Mouse (Mus musculus) heart, postnatal 10 days (tissue): ENCODE measurements at regions not wholly inside any gene's neighbourhood (a gene's known extent, or its start where the extent isn't known, plus 50 kb on each side); places are given as distances from the start of the nearest gene placed in this dataset.

Experiments used
- DNase-seq, 2 experiments: peaks; one replicate each; pipeline ENCODE4 v3.0.0; 2021
- intact Hi-C: fragments of 180-260 bp; cut with DNase I; formaldehyde crosslinking; loops from one replicate; pipeline ENCODE4 v1.15.1; 2025

DNA sequence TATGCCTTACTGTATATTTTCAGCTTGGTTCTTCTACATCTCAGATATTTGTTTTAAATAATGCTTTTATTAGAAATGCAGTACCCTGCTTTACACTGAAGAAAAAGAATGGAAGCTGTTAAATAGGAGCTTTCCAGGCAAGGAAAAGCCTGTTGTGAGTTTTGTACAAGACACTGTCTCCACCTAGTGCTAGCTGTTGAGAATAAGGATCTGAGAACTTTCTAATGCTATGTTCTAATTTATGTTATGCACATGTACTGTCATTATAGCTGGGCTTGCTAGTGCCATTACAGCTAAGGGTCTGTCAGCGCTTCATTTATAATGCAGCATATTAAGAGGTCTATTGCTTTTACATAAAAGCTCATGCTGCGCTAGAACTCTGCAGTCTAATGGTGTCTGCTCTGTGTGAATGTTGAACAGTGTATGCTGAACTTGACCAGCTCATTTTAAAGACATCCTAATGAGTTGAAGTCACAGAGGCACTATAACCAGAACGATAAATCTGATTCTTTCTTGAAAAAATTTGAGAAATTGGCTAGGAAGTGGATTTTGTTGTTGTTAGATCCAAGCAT lies 315.4 kb upstream of the Dnajc24 start:
- DNase-seq: no peak

DNA sequence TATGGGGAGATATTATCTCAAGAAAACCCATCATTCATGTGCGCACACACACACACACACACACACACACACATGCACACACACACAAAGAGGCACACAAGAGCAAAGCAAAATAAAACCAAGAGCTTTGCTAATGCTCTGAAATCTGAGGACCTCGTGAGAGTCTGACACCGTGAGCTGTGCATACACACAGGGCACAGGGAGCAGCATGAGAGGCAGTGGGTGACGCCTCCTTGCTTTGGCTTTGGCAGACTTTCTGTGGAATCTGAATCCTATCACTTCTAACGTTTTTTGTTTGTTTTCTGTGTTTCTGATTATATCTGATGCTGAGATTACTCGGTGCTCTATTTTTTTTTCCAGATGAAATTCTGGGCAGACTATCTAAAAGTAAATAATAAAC lies 343.4 kb upstream of the Dnajc24 start:
- intact Hi-C loops: no loop called here
- no peak for DNase-seq

More for the DNA sequence above, 315.4 kb upstream of the Dnajc24 start:
- intact Hi-C loops: no loop called here

DNA sequence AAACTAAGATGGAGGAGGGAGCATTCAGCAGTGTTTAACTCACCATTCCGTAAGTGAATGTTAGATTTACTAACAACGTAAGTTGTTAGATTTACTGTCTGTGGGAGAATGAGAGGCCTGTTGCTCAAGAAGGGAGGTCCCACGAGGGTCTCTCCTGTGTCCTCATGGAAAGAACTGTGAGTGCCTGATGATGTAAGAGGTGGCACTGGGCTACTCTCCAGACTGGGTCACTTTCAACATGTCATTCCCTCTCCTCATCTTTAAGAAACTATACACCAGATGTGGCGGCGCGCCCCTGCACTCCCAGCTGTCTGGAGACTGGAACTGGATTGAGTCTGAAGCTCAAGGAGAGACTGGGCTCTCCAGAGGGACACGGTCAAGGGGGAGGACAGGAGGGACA lies 343.9 kb upstream of the Dnajc24 start:
- intact Hi-C loops: no loop called here
- no peak for DNase-seq

DNA sequence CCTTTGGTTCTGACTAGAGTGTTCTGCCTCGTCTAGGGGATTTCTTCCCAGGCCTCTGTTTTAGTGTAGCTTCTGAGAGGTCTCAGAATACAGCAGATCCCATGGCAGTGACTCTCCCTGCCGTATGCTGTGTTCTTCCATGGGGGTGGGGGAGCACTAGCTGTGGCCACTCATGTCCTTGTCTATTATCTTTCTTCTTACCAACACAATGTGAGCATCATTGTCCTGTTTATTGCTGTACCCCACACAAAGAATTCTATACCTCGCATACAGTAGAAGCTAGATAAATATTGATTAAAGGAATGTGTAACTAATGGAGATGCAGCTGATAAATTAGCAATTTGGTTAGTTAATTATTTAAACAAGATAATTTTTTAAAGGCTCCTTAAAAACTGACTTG lies 337.5 kb upstream of the Mpped2 start:
- DNase-seq: no peak
- intact Hi-C loops: loop anchor here (10.0 kb wide), 1 partner anchor 1519 kb away; no protein-coding TSS in a partner anchor

DNA sequence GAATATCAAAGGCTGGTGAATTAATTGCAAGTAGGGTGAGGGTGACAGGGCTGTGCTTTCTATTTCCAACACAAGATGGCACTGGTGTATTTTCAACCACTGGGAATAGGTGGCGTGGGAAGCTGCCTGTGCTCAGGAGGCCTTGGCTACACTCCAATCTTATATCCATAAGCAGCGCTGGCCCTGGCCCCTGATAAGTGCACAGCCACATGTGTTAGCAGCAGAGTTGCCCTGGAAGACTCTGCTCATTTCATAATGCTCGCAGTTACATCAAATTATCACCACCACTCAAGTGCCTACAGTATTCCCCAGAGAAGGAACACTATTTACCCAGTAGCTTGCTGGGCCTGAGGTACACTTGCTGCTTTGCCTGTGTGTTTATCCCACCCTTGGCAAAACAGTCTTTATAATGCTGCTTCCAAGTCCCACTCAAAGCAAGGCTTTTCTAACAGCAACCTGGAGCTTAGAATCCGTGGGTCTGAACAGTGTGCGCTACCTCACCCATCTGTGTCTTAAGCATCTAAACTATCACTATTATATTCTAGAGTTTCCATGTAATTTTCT lies 337.0 kb upstream of the Mpped2 start:
- peak; percentile 58 to 59 for DNase-seq
- intact Hi-C loops: loop anchor here (2.0 to 10.0 kb wide), 2 partner anchors 603 to 1519 kb away; no protein-coding TSS in a partner anchor

DNA sequence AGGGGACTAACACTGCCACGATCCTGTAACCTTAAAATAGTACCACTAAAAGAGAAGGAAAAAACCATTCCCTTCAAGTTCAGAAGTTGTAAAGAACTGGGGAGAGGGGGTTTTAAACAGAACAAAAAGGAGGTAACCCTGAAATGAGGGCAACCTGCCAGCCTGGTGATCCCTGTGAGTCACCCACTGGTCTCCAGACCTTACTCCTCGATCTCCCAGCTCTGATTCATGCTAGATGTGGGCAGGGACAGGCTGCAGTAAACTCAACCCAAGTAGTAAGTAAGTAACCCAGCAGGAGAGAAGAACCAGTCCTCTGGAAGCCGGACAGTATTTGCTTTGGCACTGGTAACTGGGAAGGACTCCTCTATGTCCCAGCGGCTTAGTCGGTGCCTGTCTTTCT lies 324.4 kb upstream of the Mpped2 start:
- intact Hi-C loops: no loop called here

DNA sequence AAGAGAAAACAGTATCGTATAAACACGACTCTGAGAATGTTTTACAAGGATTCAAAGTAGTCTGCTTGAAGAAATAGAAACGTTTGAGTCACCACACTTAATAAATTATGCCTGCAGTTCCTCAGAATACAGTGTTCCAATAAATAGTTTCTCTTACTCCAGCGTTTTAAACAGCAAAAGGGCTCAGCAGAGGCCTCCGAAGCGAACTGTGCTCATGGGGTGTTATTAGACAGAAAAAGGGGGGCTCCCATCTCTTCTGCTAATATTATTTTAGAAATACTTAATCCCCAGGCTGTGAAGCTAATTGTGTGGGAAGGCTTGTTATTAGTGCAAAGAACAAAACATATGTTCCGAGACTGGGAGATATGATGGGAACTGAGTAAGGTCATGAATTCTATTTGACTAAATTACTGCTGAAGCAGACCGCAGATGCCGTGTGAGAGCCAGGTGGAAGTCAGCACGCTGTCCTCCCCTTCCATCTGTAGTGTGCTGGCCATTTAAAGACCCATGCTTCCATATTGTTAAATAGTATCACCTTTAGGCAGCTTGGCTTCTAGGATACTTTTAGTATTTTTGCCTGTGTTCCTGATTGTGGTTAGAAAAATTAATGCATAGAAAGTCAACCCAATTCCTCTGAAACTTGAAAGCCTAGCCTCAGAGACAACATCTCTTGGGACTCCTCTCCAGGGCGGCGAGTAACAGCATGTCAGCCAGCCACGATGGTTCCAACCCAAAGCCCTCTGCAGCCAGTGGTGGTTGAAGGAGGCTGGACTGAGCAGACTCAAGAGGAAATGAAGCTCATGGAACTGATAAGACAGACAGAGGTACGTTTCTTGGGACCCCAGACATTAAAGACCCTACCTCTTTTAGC lies 309.4 kb upstream of the Mpped2 start:
- DNase-seq: no peak
- intact Hi-C loops: no loop called here

More for the DNA sequence above, 324.4 kb upstream of the Mpped2 start:
- no peak for DNase-seq

DNA sequence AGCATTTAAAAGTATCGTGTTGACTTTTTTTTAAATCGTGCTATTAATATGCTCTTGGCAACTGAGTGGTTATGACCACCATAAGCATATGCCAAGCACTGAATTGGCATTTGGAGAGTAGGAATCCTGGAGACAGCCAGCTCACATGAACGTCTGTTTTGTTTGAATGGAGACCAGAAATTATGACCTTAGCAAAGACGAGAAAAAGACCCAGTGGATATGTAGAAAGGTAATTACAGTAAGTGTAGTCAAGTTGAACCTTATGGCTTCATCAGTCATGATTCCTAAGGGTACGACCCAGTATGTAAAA lies 308.8 kb upstream of the Mpped2 start:
- intact Hi-C loops: no loop called here
- DNase-seq: no peak

DNA sequence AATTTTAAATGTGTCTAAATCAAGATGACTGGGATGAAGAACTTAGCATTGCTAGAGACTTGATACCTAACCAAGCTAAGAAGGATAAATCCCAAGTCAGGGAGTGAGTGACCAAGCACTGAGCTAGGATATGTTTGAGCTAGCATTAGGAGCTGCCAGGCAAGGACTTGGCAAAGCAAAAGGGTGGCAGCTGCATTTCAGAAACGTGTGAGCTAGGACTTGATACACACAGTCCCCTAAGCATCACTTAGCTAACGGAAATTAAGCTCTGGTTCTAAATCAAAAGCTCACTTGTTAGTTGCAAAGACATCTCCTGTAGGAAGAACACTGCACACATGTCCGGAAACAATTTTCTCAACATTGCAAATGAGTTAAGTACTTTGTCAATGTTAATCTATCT lies 308.2 kb upstream of the Mpped2 start:
- intact Hi-C loops: no loop called here
- no peak for DNase-seq

DNA sequence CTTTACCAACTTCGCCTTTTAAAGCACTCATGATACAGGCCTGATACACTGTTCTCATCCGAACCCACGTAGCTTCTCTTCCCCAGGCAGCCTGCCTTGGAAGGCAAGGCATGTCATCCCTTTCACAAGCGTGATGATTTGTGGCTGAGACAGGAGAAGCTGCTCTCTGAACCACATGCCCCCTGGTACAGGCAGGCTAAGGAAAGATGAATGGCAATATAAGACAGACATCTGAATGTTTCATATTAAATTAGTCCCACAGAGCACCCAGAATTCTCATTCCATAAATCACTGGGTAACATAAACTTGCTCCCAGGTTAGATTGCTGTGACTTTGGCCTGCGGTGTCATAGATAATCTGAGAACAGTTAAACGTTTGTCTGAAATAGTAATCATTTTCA lies 280.9 kb upstream of the Mpped2 start:
- intact Hi-C loops: no loop called here
- DNase-seq: no peak

DNA sequence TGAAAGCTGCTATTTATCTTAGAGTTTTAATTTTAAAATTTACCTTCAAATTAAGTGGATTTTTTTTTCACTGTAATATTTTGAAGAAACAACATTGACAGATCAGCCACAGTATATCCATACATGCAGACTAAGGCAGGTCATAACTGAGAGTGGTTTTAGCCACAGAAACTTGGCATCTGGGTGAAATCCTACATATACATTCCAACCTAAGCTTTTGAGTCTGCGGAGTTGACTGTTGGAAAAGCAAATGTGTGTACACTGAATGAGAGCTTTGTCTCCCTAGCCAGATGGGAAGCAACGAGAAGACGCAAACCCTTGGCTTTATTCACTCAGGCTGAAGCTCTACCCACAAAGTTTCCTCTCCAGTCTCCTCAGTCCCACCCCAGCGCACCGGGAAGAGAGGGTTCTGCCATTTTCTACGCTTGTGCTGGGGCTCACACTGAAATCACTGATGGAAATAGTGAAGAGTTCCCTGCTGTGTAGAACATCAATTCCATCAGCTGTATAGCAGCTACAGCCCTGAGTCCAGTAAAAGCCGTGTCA lies 277.5 kb upstream of the Mpped2 start:
- intact Hi-C loops: no loop called here
- no peak for DNase-seq

DNA sequence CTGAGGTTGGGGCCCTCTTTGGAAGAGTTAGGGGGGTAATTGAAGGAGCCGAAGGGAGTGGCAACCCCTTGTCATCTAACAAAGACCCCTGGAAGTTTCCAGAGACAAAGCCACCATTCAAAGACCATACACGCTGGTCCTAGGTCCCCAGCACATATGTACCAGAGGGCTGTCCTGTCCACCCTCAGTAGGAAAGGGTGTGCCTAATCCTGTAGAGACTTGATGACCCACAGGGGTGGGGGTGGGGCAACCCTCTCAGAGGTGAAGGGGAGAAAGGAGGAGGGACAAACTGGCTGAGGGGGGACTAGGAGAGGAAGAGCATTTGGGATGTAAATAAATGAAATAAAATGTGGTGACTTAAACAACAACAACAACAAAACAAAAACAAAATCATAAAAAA lies 274.9 kb upstream of the Mpped2 start:
- intact Hi-C loops: no loop called here
- no peak for DNase-seq

DNA sequence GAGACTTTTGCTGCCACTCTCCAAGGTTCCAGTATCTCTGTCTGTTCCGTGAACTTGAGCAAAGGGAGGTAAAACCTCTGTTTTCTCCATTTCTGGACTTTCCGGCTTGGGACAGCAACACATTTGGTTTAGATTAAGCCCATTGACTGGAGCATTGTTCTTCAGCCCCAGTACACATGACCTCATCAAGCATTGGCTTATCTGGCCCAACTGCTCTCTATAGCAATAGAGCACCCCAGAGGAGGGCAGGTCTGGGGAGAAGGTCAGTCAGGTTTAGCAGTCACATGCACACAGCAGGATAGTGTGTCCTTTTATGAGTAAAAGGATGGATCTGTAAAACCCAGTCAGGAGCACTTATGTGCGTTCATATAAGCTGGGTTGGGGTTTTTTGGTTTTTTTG lies 268.1 kb upstream of the Mpped2 start:
- intact Hi-C loops: loop anchor here (10.0 kb wide), 1 partner anchor 1450 kb away; no protein-coding TSS in a partner anchor
- DNase-seq: no peak

DNA sequence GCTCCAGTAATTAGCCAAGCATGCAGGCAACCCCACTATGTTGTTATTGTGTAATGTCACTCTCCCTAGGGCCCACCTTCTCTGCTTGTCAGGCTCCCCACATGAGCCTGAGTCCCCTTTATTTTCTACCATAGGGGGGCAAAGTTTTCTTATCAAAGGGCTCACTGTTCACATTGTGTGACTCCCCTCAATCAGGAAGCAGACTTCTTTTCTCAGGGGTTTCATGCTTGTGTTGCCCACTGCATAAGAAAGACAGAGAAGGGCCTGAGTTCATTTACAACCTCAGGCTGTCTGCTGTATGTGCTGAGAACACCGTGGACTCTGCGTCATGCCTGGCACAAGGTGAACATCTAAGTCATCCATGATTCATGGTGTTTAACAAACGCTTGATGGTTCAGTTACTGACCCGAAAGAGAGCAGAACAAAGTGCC lies 267.6 kb upstream of the Mpped2 start:
- intact Hi-C loops: loop anchor here (10.0 kb wide), 1 partner anchor 1449 kb away; no protein-coding TSS in a partner anchor
- DNase-seq: no peak

DNA sequence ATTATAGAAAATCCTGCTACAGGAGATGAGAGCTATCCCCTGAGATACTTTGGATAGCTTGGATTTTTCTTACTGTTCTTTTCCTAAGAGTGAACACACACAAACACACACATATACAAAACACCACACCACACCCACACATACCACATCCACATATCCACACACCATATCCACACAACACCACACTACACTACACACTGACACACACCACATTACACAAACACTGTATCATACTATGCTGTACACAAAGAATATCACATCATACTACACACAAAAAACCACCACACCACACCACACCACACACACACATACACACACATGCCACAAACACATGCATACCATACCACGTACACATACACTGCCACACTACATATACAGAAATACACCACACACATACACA lies 267.1 kb upstream of the Mpped2 start:
- DNase-seq: no peak
- intact Hi-C loops: loop anchor here (10.0 kb wide), 1 partner anchor 1449 kb away; no protein-coding TSS in a partner anchor

DNA sequence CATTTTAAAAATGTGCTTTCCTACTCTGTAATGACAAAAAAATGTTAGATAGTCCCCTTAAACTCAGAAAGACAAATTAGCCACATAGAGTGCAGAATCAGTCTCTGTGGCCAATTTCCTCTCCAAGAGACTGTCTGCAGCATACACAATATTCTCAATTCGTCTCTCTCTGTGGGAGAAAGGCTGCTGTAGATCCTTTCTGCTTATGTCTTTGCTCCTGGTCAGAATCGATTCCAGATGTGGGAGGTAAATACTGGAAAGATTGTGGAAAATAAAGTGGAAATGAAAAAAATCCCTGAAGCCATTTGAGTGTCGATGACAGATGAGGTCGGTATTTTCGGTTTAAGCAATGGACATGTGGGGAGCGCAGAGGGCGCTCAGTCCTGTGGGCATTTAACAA lies 265.8 kb upstream of the Mpped2 start:
- intact Hi-C loops: loop anchor here (10.0 kb wide), 1 partner anchor 1448 kb away; no protein-coding TSS in a partner anchor
- DNase-seq: no peak

DNA sequence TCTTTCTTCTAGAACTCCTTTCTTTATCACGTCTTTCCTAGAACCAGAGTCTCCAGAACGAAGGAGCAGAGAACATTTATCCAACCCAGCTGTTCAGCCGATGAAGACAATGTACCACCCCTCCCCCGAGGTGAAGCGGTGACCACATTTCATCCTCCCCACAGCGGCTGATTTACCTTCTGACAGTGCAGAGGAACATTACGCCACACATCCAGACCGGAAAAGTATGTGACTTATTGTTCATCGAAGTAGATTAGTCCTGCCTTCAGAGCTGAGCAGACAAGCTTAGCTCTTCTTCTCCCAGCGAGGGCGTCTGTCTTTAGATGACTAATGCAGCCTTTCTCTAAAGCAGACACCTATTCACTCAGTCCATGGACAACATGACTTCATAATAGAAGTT lies 264.2 kb upstream of the Mpped2 start:
- intact Hi-C loops: loop anchor here (10.0 kb wide), 1 partner anchor 1446 kb away; no protein-coding TSS in a partner anchor
- no peak for DNase-seq

DNA sequence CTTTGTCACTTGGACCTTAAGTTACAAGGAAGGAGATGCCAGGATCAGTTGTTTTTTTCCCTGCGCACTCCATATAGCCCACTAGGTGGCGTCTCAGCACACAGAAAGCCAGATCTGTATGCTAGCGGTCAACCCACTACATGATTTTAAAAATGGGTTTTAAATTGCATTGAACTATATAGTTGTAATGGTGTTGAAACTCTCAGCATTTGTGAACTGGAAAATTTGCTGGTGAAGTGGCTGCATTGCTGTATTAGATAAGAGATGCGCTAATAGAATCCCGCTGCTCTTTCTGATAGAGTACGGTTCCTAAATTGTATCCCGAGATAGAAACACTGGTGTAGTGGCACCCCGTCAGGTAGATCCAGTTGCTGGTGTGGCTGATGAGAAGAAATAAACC lies 261.9 kb upstream of the Mpped2 start:
- intact Hi-C loops: loop anchor here (1.0 to 5.0 kb wide), 2 partner anchors 261 to 524 kb away; partner anchors contain the start of gene Mpped2
- DNase-seq: peak; percentile 63 to 78

DNA sequence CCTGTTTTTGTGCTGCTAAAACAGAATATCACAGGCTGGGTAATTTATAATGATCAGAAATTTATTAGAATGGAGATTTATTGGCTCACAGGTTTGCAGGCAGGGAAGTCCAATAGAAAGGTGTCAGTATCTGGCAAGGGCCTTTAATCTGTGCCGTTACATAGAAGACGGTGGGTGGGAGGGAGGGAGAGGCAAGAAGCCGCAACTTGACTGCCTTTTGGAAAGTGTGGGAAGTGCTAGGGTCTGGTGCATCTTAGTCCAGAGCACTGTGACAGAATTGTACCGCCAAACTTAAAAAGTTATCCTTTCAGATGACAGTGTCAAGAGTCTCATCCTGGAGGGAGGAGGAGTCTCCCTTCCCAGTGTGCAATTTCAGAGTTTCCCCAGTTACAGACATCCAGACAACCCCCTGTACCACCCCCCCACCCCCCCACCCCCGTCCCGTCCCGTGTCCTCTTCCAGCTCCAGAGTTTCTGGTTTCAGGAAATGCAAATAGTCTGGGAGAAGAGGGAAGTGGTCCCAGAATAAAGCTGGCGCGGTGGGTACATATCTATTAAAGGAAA lies 261.4 kb upstream of the Mpped2 start:
- no peak for DNase-seq
- intact Hi-C loops: loop anchor here (1.0 to 5.0 kb wide), 2 partner anchors 261 to 524 kb away; partner anchors contain the start of gene Mpped2

DNA sequence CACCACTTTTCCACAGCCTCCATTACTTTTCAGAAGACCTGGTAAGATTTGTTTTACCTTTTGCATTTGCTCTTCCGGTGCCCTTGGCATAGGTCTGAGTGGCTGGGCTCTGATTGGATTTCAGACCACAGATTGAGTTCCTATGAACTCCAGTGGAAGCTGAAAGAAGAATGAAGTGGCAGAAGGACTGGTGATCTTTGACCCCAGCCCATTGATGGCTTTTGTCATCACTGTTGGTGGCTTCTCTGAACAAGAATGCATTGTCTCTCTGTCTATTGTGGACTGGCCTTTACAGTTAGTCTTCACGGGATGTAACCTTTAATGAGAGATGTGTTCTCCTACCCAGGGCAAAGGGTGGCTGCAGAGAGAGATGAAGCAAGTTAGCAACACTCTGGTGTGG lies 256.9 kb upstream of the Mpped2 start:
- intact Hi-C loops: no loop called here
- no peak for DNase-seq
